7 mouse cellular contexts compared by ENCODE assay signal in genomic region chr10:69213451-69213877, GRCm38 (mm10). TPM values are rescaled to one million over a fixed set of nuclear protein-coding genes. Genes with fewer than 3 reads are reported as not detected.
DNase-seq lines count a peak whose midpoint lies in the region; ATAC-seq and TF ChIP-seq lines count a peak whose summit lies in the region.

No protein-coding gene starts in this region.

- peak overlapping the region; percentile 93 for H3K27ac ChIP-seq in neural tube, embryonic 11.5 days (ENCODE audit: low read depth, low read length)
- peak overlapping the region; percentile 98 for H3K27ac ChIP-seq in forebrain, postnatal 0 days (ENCODE audit: low read depth, low read length)
- peak overlapping the region; percentile 99 for H3K27ac ChIP-seq in limb, embryonic 12.5 days

- peak; percentile 65 for DNase-seq in neural tube, embryonic 11.5 days (ENCODE audit: low spot score)
- DNase-seq in neural tube, embryonic 10.5 days (ENCODE audit: extremely low spot score, low spot score) = no peak
- DNase-seq in brain, embryonic 18.5 days (ENCODE audit: low read depth, low spot score) = peak; percentile 30
- peak; percentile 70 for DNase-seq in forebrain, postnatal 0 days
- peak; percentile 58 for DNase-seq in mesoderm, embryonic 11.5 days (ENCODE audit: low read depth, low spot score)

- H3K4me3 ChIP-seq in neural tube, embryonic 11.5 days (ENCODE audit: low read depth, low read length) = peak overlapping the region; percentile 74
- peak overlapping the region; percentile 84 for H3K4me3 ChIP-seq in forebrain, postnatal 0 days (ENCODE audit: low read depth, low read length)
- H3K4me3 ChIP-seq in limb, embryonic 12.5 days (replicated peaks) = peak overlapping the region; percentile 73

- peaks cover 5% of the 10 kb centered on the region; the same call in 1 of the 2 replicates for H3K4me1 ChIP-seq in neural tube, embryonic 11.5 days (ENCODE audit: control insufficient read depth, insufficient read depth, low read length)
- H3K4me1 ChIP-seq in forebrain, postnatal 0 days (ENCODE audit: insufficient read depth) = peaks cover 10% of the 10 kb centered on the region
- H3K4me1 ChIP-seq in limb, embryonic 12.5 days (replicated peaks) = peaks cover 20% of the 10 kb centered on the region

- WGBS in neural tube, embryonic 11.5 days = under 1% methylated on average over 20 of the region's 21 CpGs
- WGBS in forebrain, postnatal 0 days = 5% methylated on average over 21 of the region's 21 CpGs
- WGBS in limb, embryonic 12.5 days = under 1% methylated on average over 21 of the region's 21 CpGs

- no peaks in the 10 kb centered on the region for H3K36me3 ChIP-seq in neural tube, embryonic 11.5 days (ENCODE audit: control insufficient read depth, insufficient read depth, low read length)
- H3K36me3 ChIP-seq in forebrain, postnatal 0 days (ENCODE audit: insufficient read depth) = peaks cover 3% of the 10 kb centered on the region; the same call in 1 of the 2 replicates
- peaks cover 39% of the 10 kb centered on the region for H3K36me3 ChIP-seq in limb, embryonic 12.5 days

- ATAC-seq in neural tube, embryonic 11.5 days (ENCODE audit: insufficient read depth, low FRiP score, low TSS enrichment) = peak; percentile 52
- peak; percentile 54 for ATAC-seq in forebrain, postnatal 0 days
- peak; percentile 55; the same call in 1 of the 2 replicates for ATAC-seq in limb, embryonic 12.5 days (ENCODE audit: insufficient number of reproducible peaks, insufficient read depth, low FRiP score, low TSS enrichment, low read depth)
- ATAC-seq in inflammation-experienced regulatory T-cells, adult 6 months = no peak

- no peaks in the 10 kb centered on the region for H3K9me3 ChIP-seq in neural tube, embryonic 11.5 days (ENCODE audit: control insufficient read depth, low read length)
- H3K9me3 ChIP-seq in forebrain, postnatal 0 days (ENCODE audit: low read length) = no peaks in the 10 kb centered on the region
- peaks cover 5% of the 10 kb centered on the region; the same call in 1 of the 2 replicates for H3K9me3 ChIP-seq in limb, embryonic 12.5 days

- H3K4me2 ChIP-seq in neural tube, embryonic 11.5 days (ENCODE audit: low read depth) = peak overlapping the region; percentile 85
- peak overlapping the region; percentile 87 for H3K4me2 ChIP-seq in forebrain, postnatal 0 days (ENCODE audit: low read depth)
- H3K4me2 ChIP-seq in limb, embryonic 12.5 days = peak overlapping the region; percentile 81

- H3K9ac ChIP-seq in neural tube, embryonic 11.5 days (ENCODE audit: low read length) = peak overlapping the region; percentile 73
- peak overlapping the region; percentile 98 for H3K9ac ChIP-seq in forebrain, postnatal 0 days
- H3K9ac ChIP-seq in limb, embryonic 12.5 days (replicated peaks) = peak overlapping the region; percentile 91

- TF ChIP-seq CTCF in forebrain, postnatal 0 days (IDR thresholded peaks at IDR 0.05; ENCODE audit: low read depth) = no peak

- no peaks in the 10 kb centered on the region for H3K27me3 ChIP-seq in neural tube, embryonic 11.5 days (ENCODE audit: control insufficient read depth, insufficient read depth, low read length)
- H3K27me3 ChIP-seq in forebrain, postnatal 0 days (ENCODE audit: insufficient read depth, low read length) = no peaks in the 10 kb centered on the region
- H3K27me3 ChIP-seq in limb, embryonic 12.5 days = no peaks in the 10 kb centered on the region

RNA-seq across cellular contexts. Expression of gene A930033H14Rik, which starts 0.6 kb away (rescaled TPM):
- 0.77 and 1.3 TPM in 2 replicates for polyA plus RNA-seq in neural tube, embryonic 11.5 days (2014; fragmentation: Nextera tagmentation; extraction: Ambion mirVana)
- 1.2 and 1.4 TPM in 2 replicates for total RNA-seq in forebrain, postnatal 0 days (2014; rRNA removed)
- polyA plus RNA-seq in forebrain, postnatal 0 days (2015; fragmentation: Nextera tagmentation; extraction: Ambion mirVana) = 0.78 and 1.9 TPM in 2 replicates
- polyA plus RNA-seq in limb, embryonic 12.5 days (2016; fragmentation: Nextera tagmentation; extraction: Ambion mirVana) = 2.7 and 2.9 TPM in 2 replicates
- not detected for polyA plus RNA-seq in inflammation-experienced regulatory T-cells, adult 6 months (2017; shearing (Covaris generic))
